Mouse (Mus musculus): ENCODE measurements at regions not wholly inside any gene's neighbourhood (a gene's known extent, or its start where the extent isn't known, plus 50 kb on each side); places are given as distances from the start of the nearest gene placed in this dataset.

GRCm38 (mm10) chr4:55134339-55134738 is 189.5 kb downstream of the Zfp462 start:
- no peak for DNase-seq (ENCODE audit: low spot score in 2 of 2)

- DNase-seq (ENCODE audit: low spot score in 2 of 2), result no peak
These were observed 189.9 kb downstream of the Zfp462 start for GRCm38 (mm10) chr4:55134791-55135190.

GRCm38 (mm10) chr4:55136283-55136682 is 191.4 kb downstream of the Zfp462 start:
- no peak for DNase-seq (ENCODE audit: low spot score in 2 of 2)

GRCm38 (mm10) chr4:55137781-55138394 is 193.0 kb downstream of the Zfp462 start:
- DNase-seq (ENCODE audit: low spot score in 2 of 2), result no peak

GRCm38 (mm10) chr4:55141317-55141716 is 196.5 kb downstream of the Zfp462 start:
- DNase-seq (ENCODE audit: low spot score in 2 of 2), result no peak

GRCm38 (mm10) chr4:55141923-55142732 is 197.3 kb downstream of the Zfp462 start:
- no peak for DNase-seq (ENCODE audit: low spot score in 2 of 2)

- no peak for DNase-seq (ENCODE audit: low spot score in 2 of 2)
These were observed 198.6 kb downstream of the Zfp462 start for GRCm38 (mm10) chr4:55143400-55143799.

GRCm38 (mm10) chr4:55144995-55145394 is 200.1 kb downstream of the Zfp462 start:
- no peak for DNase-seq (ENCODE audit: low spot score in 2 of 2)

- no peak for DNase-seq (ENCODE audit: low spot score in 2 of 2)
These were observed 201.1 kb downstream of the Zfp462 start for GRCm38 (mm10) chr4:55145968-55146367.

- no peak for DNase-seq (ENCODE audit: low spot score in 2 of 2)
These were observed 201.5 kb upstream of the Rad23b start for GRCm38 (mm10) chr4:55148380-55148779.

- no peak for DNase-seq (ENCODE audit: low spot score in 2 of 2)
These were observed 195.3 kb upstream of the Rad23b start for GRCm38 (mm10) chr4:55154556-55154955.

GRCm38 (mm10) chr4:55158166-55158739 is 191.6 kb upstream of the Rad23b start:
- no peak for DNase-seq (ENCODE audit: low spot score in 2 of 2)

GRCm38 (mm10) chr4:55166266-55166665 is 183.6 kb upstream of the Rad23b start:
- no peak for DNase-seq (ENCODE audit: low spot score in 2 of 2)

GRCm38 (mm10) chr4:55169063-55169462 is 180.8 kb upstream of the Rad23b start:
- DNase-seq (ENCODE audit: low spot score in 2 of 2), result no peak

GRCm38 (mm10) chr4:55172334-55172891 is 177.4 kb upstream of the Rad23b start:
- no peak for DNase-seq (ENCODE audit: low spot score in 2 of 2)

- no peak for DNase-seq (ENCODE audit: low spot score in 2 of 2)
These were observed 173.8 kb upstream of the Rad23b start for GRCm38 (mm10) chr4:55176026-55176425.

- DNase-seq (ENCODE audit: low spot score in 2 of 2), result no peak
These were observed 170.4 kb upstream of the Rad23b start for GRCm38 (mm10) chr4:55179456-55179855.

- DNase-seq (ENCODE audit: low spot score in 2 of 2), result no peak
These were observed 166.3 kb upstream of the Rad23b start for GRCm38 (mm10) chr4:55183519-55183918.

- no peak for DNase-seq (ENCODE audit: low spot score in 2 of 2)
These were observed 161.1 kb upstream of the Rad23b start for GRCm38 (mm10) chr4:55188716-55189115.

- DNase-seq (ENCODE audit: low spot score in 2 of 2), result no peak
These were observed 159.3 kb upstream of the Rad23b start for GRCm38 (mm10) chr4:55190586-55190985.

- DNase-seq (ENCODE audit: low spot score in 2 of 2), result no peak
These were observed 155.8 kb upstream of the Rad23b start for GRCm38 (mm10) chr4:55194061-55194460.

GRCm38 (mm10) chr4:55194552-55194951 is 155.3 kb upstream of the Rad23b start:
- no peak for DNase-seq (ENCODE audit: low spot score in 2 of 2)
